Mouse (Mus musculus) liver, postnatal 0 days (tissue): Measurements from ENCODE around the gene Egr2.

Source experiments
- CTCF ChIP-seq: sonication (generic); IDR thresholded peaks from 2 replicates; pipeline ENCODE4 v1.5.1; 2016; ENCODE audit warnings: antibody characterized with exemption, low read depth
- EP300 ChIP-seq: IDR thresholded peaks from 2 replicates; pipeline ENCODE4 v1.6.1; 2016; ENCODE audit warnings: antibody characterized with exemption, low read depth, mild to moderate bottlenecking

- TF ChIP-seq CTCF (no peak), EP300 (no peak)
These were observed 2.1 kb downstream of the Egr2 start for GRCm38 (mm10) chr10:67537151-67537994.
